Mouse (Mus musculus): ENCODE results near the gene Smco4. TPM values are rescaled to one million over a fixed set of nuclear protein-coding genes. Genes with fewer than 3 reads are reported as not detected.
A peak's percentile ranks its signal among the peaks of the same experiment; 100 is the strongest.

The Smco4 gene
- 10.5 TPM for polyA plus RNA-seq (2012; fragmentation: generic; extraction: Trizol)

- peak within 1 kb of the TSS; percentile 79 for H3K4me2 ChIP-seq (ENCODE audit: low read depth)
- TF ChIP-seq TCF3 (IDR thresholded peaks at IDR 0.05; ENCODE audit: insufficient read length, low read depth), result peak; percentile 0
- TF ChIP-seq SRF (IDR thresholded peaks at IDR 0.05; ENCODE audit: control insufficient read depth, insufficient read length, low read depth), result no peak
- TF ChIP-seq MAX (IDR thresholded peaks at IDR 0.05; ENCODE audit: low read depth), result no peak
- peak in 1 of 3 experiments; percentile 40 for TF ChIP-seq MYOG (IDR thresholded peaks at IDR 0.05; ENCODE audit: control insufficient read depth in 1 of 3, insufficient read depth in 1 of 3, insufficient read length in 2 of 3, low read depth in 2 of 3)
- TF ChIP-seq TCF12 (IDR thresholded peaks at IDR 0.05; ENCODE audit: insufficient read depth, poor library complexity, severe bottlenecking), result no peak
- peak; percentile 22 for TF ChIP-seq E2F4 (IDR thresholded peaks at IDR 0.05; ENCODE audit: insufficient read depth)
- TF ChIP-seq MYOD1 (IDR thresholded peaks at IDR 0.05; ENCODE audit: control insufficient read depth in 1 of 3, insufficient read length in 2 of 3, low read depth in 2 of 3), result peak in 1 of 3 experiments; percentile 24
- peak; percentile 48 for TF ChIP-seq POLR2A (IDR thresholded peaks at IDR 0.05; ENCODE audit: insufficient read length, low read depth)
- no peaks in the 10 kb centered on the region for H3K36me3 ChIP-seq (ENCODE audit: control insufficient read depth, insufficient read depth)
- H3K4me3 ChIP-seq, result peak within 1 kb of the TSS; percentile 25
- peak within 1 kb of the TSS; percentile 47 for H3ac ChIP-seq (ENCODE audit: control insufficient read depth, insufficient read length)
- H3K79me2 ChIP-seq (ENCODE audit: control insufficient read depth, insufficient read depth), result no peaks in the 10 kb centered on the region
- H3K27me3 ChIP-seq (ENCODE audit: control insufficient read depth, insufficient read depth, insufficient read length), result no peaks in the 10 kb centered on the region
Observed at GRCm38 (mm10) chr9:15493235-15493924, at the start of gene Smco4. Gene Smco4 (plus strand): TSS chr9:15493432.

GRCm38 (mm10) chr9:15447397-15447796 lies 45.8 kb upstream of the Smco4 start:
- Histone ChIP-seq H3K4me2 (ENCODE audit: low read depth) (no peak overlapping the region), H3K27me3 (ENCODE audit: control insufficient read depth, insufficient read depth, insufficient read length) (no peaks in the 10 kb centered on the region), H3K36me3 (ENCODE audit: control insufficient read depth, insufficient read depth) (no peaks in the 10 kb centered on the region), H3K79me2 (ENCODE audit: control insufficient read depth, insufficient read depth) (no peaks in the 10 kb centered on the region), H3ac (ENCODE audit: control insufficient read depth, insufficient read length) (no peak overlapping the region), H3K4me3 (no peak overlapping the region)
- TF ChIP-seq TCF3 (IDR thresholded peaks at IDR 0.05; ENCODE audit: insufficient read length, low read depth) (no peak), MAX (IDR thresholded peaks at IDR 0.05; ENCODE audit: low read depth) (no peak)

GRCm38 (mm10) chr9:15450921-15451320 lies 42.3 kb upstream of the Smco4 start:
- H3K4me2 ChIP-seq (ENCODE audit: low read depth), result no peak overlapping the region
- no peaks in the 10 kb centered on the region for H3K27me3 ChIP-seq (ENCODE audit: control insufficient read depth, insufficient read depth, insufficient read length)
- H3K79me2 ChIP-seq (ENCODE audit: control insufficient read depth, insufficient read depth), result no peaks in the 10 kb centered on the region
- H3K4me3 ChIP-seq, result no peak overlapping the region
- no peak for TF ChIP-seq MYOG (IDR thresholded peaks at IDR 0.05; ENCODE audit: control insufficient read depth in 1 of 3, insufficient read depth in 1 of 3, insufficient read length in 2 of 3, low read depth in 2 of 3)
- no peak for TF ChIP-seq TCF12 (IDR thresholded peaks at IDR 0.05; ENCODE audit: insufficient read depth, poor library complexity, severe bottlenecking)
- TF ChIP-seq CEBPB (IDR thresholded peaks at IDR 0.05; ENCODE audit: insufficient read depth, poor library complexity, severe bottlenecking), result no peak
- no peak for TF ChIP-seq TCF3 (IDR thresholded peaks at IDR 0.05; ENCODE audit: insufficient read length, low read depth)
- no peak for TF ChIP-seq USF1 (IDR thresholded peaks at IDR 0.05; ENCODE audit: low read depth)
- no peak for TF ChIP-seq POLR2AphosphoS2 (IDR thresholded peaks at IDR 0.05; ENCODE audit: insufficient read length, low read depth)
- no peak for TF ChIP-seq E2F4 (IDR thresholded peaks at IDR 0.05; ENCODE audit: insufficient read depth)
- no peak for TF ChIP-seq MYOD1 (IDR thresholded peaks at IDR 0.05; ENCODE audit: control insufficient read depth in 1 of 3, insufficient read length in 2 of 3, low read depth in 2 of 3)
- no peak for TF ChIP-seq SRF (IDR thresholded peaks at IDR 0.05; ENCODE audit: control insufficient read depth, insufficient read length, low read depth)
- no peaks in the 10 kb centered on the region for H3K36me3 ChIP-seq (ENCODE audit: control insufficient read depth, insufficient read depth)
- H3ac ChIP-seq (ENCODE audit: control insufficient read depth, insufficient read length), result no peak overlapping the region

- Histone ChIP-seq H3ac (ENCODE audit: control insufficient read depth, insufficient read length) (no peak overlapping the region), H3K36me3 (ENCODE audit: control insufficient read depth, insufficient read depth) (no peaks in the 10 kb centered on the region), H3K27me3 (ENCODE audit: control insufficient read depth, insufficient read depth, insufficient read length) (no peaks in the 10 kb centered on the region), H3K4me3 (no peak overlapping the region), H3K4me2 (ENCODE audit: low read depth) (no peak overlapping the region), H3K79me2 (ENCODE audit: control insufficient read depth, insufficient read depth) (no peaks in the 10 kb centered on the region)
- TF ChIP-seq TCF12 (IDR thresholded peaks at IDR 0.05; ENCODE audit: insufficient read depth, poor library complexity, severe bottlenecking), result no peak
- no peak for TF ChIP-seq MAX (IDR thresholded peaks at IDR 0.05; ENCODE audit: low read depth)
- TF ChIP-seq POLR2A (IDR thresholded peaks at IDR 0.05; ENCODE audit: insufficient read length, low read depth), result no peak
- no peak for TF ChIP-seq E2F4 (IDR thresholded peaks at IDR 0.05; ENCODE audit: insufficient read depth)
- no peak for TF ChIP-seq USF1 (IDR thresholded peaks at IDR 0.05; ENCODE audit: low read depth)
Observed at GRCm38 (mm10) chr9:15472256-15472655, 21.0 kb upstream of the Smco4 start.

GRCm38 (mm10) chr9:15473206-15473605 lies 20.0 kb upstream of the Smco4 start:
- TF ChIP-seq POLR2AphosphoS2 (IDR thresholded peaks at IDR 0.05; ENCODE audit: insufficient read length, low read depth), result no peak
- no peak for TF ChIP-seq USF1 (IDR thresholded peaks at IDR 0.05; ENCODE audit: low read depth)
- no peak for TF ChIP-seq E2F4 (IDR thresholded peaks at IDR 0.05; ENCODE audit: insufficient read depth)
- TF ChIP-seq TCF3 (IDR thresholded peaks at IDR 0.05; ENCODE audit: insufficient read length, low read depth), result no peak
- no peak for TF ChIP-seq MYOG (IDR thresholded peaks at IDR 0.05; ENCODE audit: control insufficient read depth in 1 of 3, insufficient read depth in 1 of 3, insufficient read length in 2 of 3, low read depth in 2 of 3)
- TF ChIP-seq CEBPB (IDR thresholded peaks at IDR 0.05; ENCODE audit: insufficient read depth, poor library complexity, severe bottlenecking), result no peak
- no peak for TF ChIP-seq POLR2A (IDR thresholded peaks at IDR 0.05; ENCODE audit: insufficient read length, low read depth)
- TF ChIP-seq SRF (IDR thresholded peaks at IDR 0.05; ENCODE audit: control insufficient read depth, insufficient read length, low read depth), result no peak
- no peak for TF ChIP-seq MAX (IDR thresholded peaks at IDR 0.05; ENCODE audit: low read depth)
- TF ChIP-seq REST (IDR thresholded peaks at IDR 0.05; ENCODE audit: insufficient read depth, insufficient read length), result no peak
- no peak for TF ChIP-seq TCF12 (IDR thresholded peaks at IDR 0.05; ENCODE audit: insufficient read depth, poor library complexity, severe bottlenecking)
- no peak for TF ChIP-seq MYOD1 (IDR thresholded peaks at IDR 0.05; ENCODE audit: control insufficient read depth in 1 of 3, insufficient read length in 2 of 3, low read depth in 2 of 3)
- no peak overlapping the region for H3K4me3 ChIP-seq
- no peak overlapping the region for H3ac ChIP-seq (ENCODE audit: control insufficient read depth, insufficient read length)
- no peaks in the 10 kb centered on the region for H3K79me2 ChIP-seq (ENCODE audit: control insufficient read depth, insufficient read depth)
- no peak overlapping the region for H3K4me2 ChIP-seq (ENCODE audit: low read depth)
- H3K27me3 ChIP-seq (ENCODE audit: control insufficient read depth, insufficient read depth, insufficient read length), result no peaks in the 10 kb centered on the region
- H3K36me3 ChIP-seq (ENCODE audit: control insufficient read depth, insufficient read depth), result no peaks in the 10 kb centered on the region

All from myocyte (in vitro differentiated cells).